Mouse (Mus musculus) thymus, adult 2 months (tissue): ENCODE data around the gene Hps4.

Source experiments
- CTCF ChIP-seq: fragments of 200-500 bp; IDR thresholded peaks from 2 replicates; pipeline ENCODE4 v1.5.1; 2012; ENCODE audit warnings: mild to moderate bottlenecking, control low read depth, low read length, moderate library complexity, borderline replicate concordance; ENCODE audit not compliant: control insufficient read depth, poor library complexity, insufficient read depth; ENCODE audit errors: extremely low read depth
- POLR2A ChIP-seq: fragments of 200-500 bp; IDR thresholded peaks from 2 replicates; pipeline ENCODE4 v1.6.1; 2012; ENCODE audit warnings: mild to moderate bottlenecking, low read length, control low read depth, moderate library complexity; ENCODE audit not compliant: control insufficient read depth, poor library complexity, insufficient read depth; ENCODE audit errors: extremely low read depth

DNA sequence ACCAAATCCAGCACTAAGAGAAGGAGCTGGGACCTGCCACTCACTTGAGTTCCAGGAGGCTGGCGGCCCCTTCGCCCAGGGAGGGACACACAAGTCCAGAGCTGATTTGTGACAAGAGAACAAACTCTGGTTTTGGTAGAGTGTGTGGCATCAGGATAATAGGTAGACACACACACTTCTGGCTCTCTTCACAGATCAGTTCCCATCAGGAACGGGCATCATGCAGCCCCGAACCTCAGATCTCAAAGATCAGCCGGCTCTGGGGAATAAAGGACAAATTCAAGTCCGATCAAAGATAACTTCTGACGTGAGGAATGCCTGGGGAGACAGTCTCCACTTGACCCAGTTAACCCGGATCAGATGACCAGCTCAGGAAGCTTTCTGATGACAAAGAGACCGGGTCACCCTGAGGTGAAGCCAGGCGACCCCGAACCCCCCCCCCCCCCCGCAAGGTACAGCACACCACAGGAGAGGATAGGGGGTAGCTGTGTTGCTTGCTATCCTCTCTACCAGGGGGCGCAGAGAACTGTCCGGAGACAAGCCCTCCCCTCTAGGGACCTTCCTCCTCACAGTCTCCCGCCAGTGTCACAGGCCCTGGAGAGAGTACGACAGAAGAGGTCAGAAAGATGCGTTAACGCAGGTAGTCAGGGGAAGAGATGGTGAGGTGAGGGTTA, 51.0 kb downstream of the Hps4 start:
- TF ChIP-seq CTCF (no peak), POLR2A (no peak)
